Mouse (Mus musculus): Measurements from ENCODE around the gene Hhipl1.

Gene Hhipl1

GRCm38 (mm10) chr12:108355986-108356385, 49.9 kb downstream of the Hhipl1 start:
- in situ Hi-C loops (cut with MseI, MboI), result loop anchor here in 1 of 2 experiments (25.0 kb wide), 1 partner anchor 131 kb away; no protein-coding TSS in a partner anchor

DNA sequence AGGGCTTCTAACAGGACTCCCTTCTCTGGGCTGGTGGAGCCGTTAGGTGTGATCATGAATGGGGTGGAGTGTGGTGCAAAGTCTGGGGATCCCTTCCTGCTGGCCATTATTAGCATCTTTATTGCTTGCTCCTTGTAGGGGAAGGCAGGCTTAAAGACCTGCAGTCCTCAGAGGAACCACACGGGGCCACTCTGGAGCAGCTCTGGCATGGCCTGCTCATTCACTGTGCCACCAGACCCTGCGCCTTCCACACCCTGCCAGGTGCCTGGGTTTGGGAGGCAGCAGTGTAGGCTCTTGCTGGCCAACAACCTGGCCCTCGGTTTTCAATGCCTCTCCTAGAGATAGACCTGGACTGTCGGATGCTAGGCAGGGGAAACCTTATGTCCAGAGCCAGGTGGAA, 57.7 kb downstream of the Hhipl1 start:
- in situ Hi-C loops (cut with MseI, MboI), result loop anchor here (10.0 to 25.0 kb wide), 3 partner anchors 61 to 124 kb away; no protein-coding TSS in a partner anchor

- in situ Hi-C loops (cut with MseI, MboI), result loop anchor here (10.0 to 25.0 kb wide), 3 partner anchors 59 to 122 kb away; no protein-coding TSS in a partner anchor
These were observed 59.3 kb downstream of the Hhipl1 start for GRCm38 (mm10) chr12:108365340-108365739.

DNA sequence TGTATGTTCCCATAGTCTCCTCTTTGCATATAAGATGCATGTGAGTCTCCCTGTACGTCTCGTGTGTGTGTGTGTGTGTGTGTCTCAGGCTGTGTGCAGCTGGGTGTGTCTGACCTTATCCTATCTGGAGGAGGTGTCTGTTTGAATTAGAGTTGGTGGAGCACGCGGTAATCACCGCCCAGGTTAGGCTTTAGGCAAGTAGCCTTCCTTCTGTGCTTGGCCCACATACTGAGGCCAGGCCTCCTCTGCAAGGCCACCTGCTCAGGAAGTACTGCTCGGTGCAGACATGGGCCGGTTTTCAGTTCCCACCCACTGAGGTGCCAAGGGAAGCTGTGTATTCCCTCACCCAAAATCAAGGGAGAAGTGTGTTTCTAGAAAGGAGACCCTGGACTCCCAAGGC, 59.8 kb downstream of the Hhipl1 start:
- in situ Hi-C loops (cut with MseI, MboI), result loop anchor here (10.0 to 25.0 kb wide), 3 partner anchors 59 to 121 kb away; no protein-coding TSS in a partner anchor

GRCm38 (mm10) chr12:108367909-108368308, 61.8 kb downstream of the Hhipl1 start:
- in situ Hi-C loops (cut with MseI, MboI), result loop anchor here (10.0 to 25.0 kb wide), 3 partner anchors 57 to 119 kb away; no protein-coding TSS in a partner anchor

GRCm38 (mm10) chr12:108368921-108369320, 62.9 kb downstream of the Hhipl1 start:
- in situ Hi-C loops (cut with MseI, MboI), result loop anchor here (10.0 to 25.0 kb wide), 3 partner anchors 56 to 118 kb away; no protein-coding TSS in a partner anchor

DNA sequence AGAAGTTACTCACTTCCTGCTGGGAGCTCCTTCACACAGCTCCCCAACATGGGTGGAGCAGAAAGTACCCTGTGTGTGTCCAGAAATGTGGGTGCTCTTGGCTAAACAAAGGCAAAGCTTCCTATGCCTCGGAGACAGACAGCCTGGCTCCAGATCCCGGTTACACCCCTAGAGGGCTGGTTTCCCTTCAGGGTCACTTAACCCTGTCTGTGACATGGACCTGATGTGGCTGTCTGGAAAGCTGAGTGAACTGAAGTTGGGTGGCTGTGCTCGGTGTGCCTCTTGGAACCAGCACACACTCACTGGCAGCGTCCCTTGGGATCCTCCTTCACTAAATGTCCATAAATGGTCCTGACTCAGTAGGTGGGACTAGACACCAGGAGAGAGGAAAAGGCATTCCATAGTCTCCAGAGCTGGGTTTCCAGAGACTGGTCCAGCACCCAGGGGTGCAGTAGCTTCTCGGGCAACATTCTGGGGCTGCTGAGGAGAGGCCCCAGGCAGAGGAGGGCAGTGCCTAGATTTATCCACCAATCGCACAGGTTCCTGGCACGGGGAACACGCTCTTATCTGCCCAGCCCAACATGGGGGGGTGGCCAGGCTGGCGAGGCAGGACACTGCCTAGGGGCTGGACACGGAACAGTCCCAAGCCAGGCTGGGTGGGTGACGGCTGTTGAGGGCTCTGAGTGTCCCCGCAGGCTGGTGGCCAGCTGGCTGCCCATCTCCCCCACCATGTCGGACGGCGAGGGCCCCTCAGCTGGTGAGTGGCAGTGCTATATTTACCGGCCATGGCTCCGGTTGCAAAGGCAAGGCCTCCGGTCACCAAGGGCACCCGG, 64.7 kb downstream of the Hhipl1 start, which contains the start of gene Eml1:
Eml1 (plus strand) TSS at position 362 of the 833 bp plus-strand sequence.
- in situ Hi-C loops (cut with MseI, MboI), result loop anchor here in 1 of 2 experiments (25.0 kb wide), 1 partner anchor 116 kb away; no protein-coding TSS in a partner anchor

DNA sequence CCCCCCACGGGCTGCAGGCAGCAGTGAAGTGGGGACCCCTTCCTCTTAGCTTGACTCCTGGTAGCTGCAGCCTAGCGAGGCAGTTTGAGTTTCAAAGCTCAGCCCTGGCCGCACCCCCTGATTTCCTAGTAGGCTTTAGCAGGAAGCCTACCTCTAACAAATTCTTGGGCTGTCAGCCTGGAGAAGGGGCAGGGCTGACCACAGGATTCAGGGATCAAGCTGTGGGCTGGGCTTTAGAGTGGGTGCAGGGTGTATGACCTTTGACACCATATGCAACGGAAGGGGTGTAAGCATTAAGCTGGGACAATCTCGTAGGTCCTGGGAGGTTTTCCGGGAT, 65.3 kb downstream of the Hhipl1 start:
- in situ Hi-C loops (cut with MseI, MboI), result loop anchor here in 1 of 2 experiments (25.0 kb wide), 1 partner anchor 116 kb away; no protein-coding TSS in a partner anchor

DNA sequence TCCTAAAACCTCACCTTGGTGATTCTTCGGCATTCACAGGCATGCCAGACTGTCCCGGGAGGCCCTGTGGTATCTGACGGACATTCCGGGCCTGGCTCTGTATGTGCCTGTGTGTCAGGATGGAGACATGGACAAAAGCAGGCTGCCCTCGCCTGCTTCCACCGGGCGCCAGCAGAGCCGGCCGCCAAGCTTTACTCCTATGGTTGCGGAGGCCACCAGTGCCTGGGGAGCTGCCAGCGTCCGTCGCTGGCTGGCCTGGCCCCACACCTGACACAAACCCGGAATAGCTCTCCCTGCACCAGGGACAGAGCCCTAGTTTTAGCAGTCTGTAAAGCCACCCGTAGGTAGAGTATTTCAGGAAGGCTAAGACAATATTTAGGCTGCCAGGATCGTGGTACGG, 66.2 kb downstream of the Hhipl1 start:
- in situ Hi-C loops (cut with MseI, MboI), result loop anchor here in 1 of 2 experiments (25.0 kb wide), 1 partner anchor 115 kb away; no protein-coding TSS in a partner anchor

DNA sequence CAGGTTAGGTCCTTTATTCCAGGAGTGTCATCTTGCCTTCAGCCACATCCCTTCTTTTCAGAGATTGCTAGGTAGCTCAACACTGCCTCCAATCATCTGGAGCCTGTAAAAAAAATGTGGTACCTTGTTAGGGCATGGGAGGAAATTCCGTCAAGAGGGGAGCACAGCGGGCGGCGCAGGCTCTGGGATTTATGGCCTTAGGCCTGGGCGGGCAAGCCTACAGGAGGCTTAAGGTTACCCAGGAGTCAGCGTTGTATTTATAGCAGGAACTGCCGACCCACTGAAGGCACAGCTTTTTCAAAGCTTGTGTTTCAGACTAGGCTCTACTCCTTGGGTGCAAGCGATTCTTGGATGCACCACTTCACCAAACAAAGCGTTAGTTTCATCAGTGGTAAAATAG, 67.5 kb downstream of the Hhipl1 start:
- in situ Hi-C loops (cut with MseI, MboI), result loop anchor here in 1 of 2 experiments (25.0 kb wide), 1 partner anchor 114 kb away; no protein-coding TSS in a partner anchor

- in situ Hi-C loops (cut with MseI, MboI), result loop anchor here in 1 of 2 experiments (25.0 kb wide), 1 partner anchor 113 kb away; no protein-coding TSS in a partner anchor
These were observed 68.6 kb downstream of the Hhipl1 start for GRCm38 (mm10) chr12:108374689-108375088.

GRCm38 (mm10) chr12:108378379-108379133, 72.5 kb downstream of the Hhipl1 start:
- in situ Hi-C loops (cut with MseI, MboI), result no loop called here
